Mouse (Mus musculus) small intestine, adult 2 months (tissue): ENCODE results near the gene Angpt4.

Experiments used
- CTCF ChIP-seq: fragments of 200-500 bp; IDR thresholded peaks from 2 replicates; pipeline ENCODE4 v1.5.1; 2012; ENCODE audit warnings: low read depth, mild to moderate bottlenecking, control low read depth, inconsistent platforms, low read length, moderate library complexity, mixed read lengths; ENCODE audit not compliant: insufficient replicate concordance, insufficient read length; ENCODE audit errors: extremely low read depth
- POLR2A ChIP-seq: fragments of 200-500 bp; IDR thresholded peaks from 2 replicates; pipeline ENCODE4 v1.6.1; 2012; ENCODE audit warnings: low read depth, mild to moderate bottlenecking, control low read depth, inconsistent platforms, low read length, moderate library complexity

- TF ChIP-seq CTCF: peak; percentile 97
- no peak for TF ChIP-seq POLR2A
Measured at GRCm38 (mm10) chr2:151930389-151931074, 19.5 kb downstream of the Angpt4 start.
